Mouse (Mus musculus) liver, embryonic 11.5 days (tissue): ENCODE data around the gene Ncan. TPM values are rescaled to one million over a fixed set of nuclear protein-coding genes. Genes with fewer than 3 reads are reported as not detected.
A peak's percentile ranks its signal among the peaks of the same experiment; 100 is the strongest.

Experiments used
- ATAC-seq: fragments of 200-750 bp; cut with Nextera tagmentation; replicated peaks from 2 replicates; pipeline ENCODE4 v1.8.0; 2017; ENCODE audit warnings: moderate number of reproducible peaks, mild to moderate bottlenecking, moderate TSS enrichment, moderate library complexity; ENCODE audit not compliant: low FRiP score
- DNase-seq: peaks from one replicate; pipeline ENCODE4 v3.0.0-alpha.2; 2017; ENCODE audit warnings: low spot score
- H3K27ac ChIP-seq: fragments of 300-500 bp; sonication (generic); 2 replicates; pipeline ENCODE4 v1.5.1; 2014; ENCODE audit warnings: mild to moderate bottlenecking, low read depth, low read length, control low read depth
- H3K27me3 ChIP-seq: fragments of 300-500 bp; sonication (generic); replicated peaks from 2 replicates; pipeline ENCODE4 v1.6.1; 2014; ENCODE audit warnings: low read length, mixed read lengths; ENCODE audit not compliant: control insufficient read depth, insufficient read depth
- H3K36me3 ChIP-seq: fragments of 300-500 bp; sonication (generic); 2 replicates; pipeline ENCODE4 v1.6.1; 2014; ENCODE audit warnings: mild to moderate bottlenecking, low read length, moderate library complexity, mixed read lengths; ENCODE audit not compliant: control insufficient read depth, insufficient read depth
- H3K4me1 ChIP-seq: fragments of 300-500 bp; sonication (generic); replicated peaks from 2 replicates; pipeline ENCODE4 v1.6.1; 2014; ENCODE audit warnings: low read length, mixed read lengths; ENCODE audit not compliant: control insufficient read depth, insufficient read depth
- H3K4me2 ChIP-seq: fragments of 300-500 bp; sonication (generic); 2 replicates; pipeline ENCODE4 v1.6.1; 2014; ENCODE audit warnings: mild to moderate bottlenecking, control low read depth, moderate library complexity
- H3K4me3 ChIP-seq: fragments of 300-500 bp; sonication (generic); 2 replicates; pipeline ENCODE4 v1.5.1; 2014; ENCODE audit warnings: low read depth, low read length, control low read depth
- H3K9ac ChIP-seq: fragments of 300-500 bp; sonication (generic); 2 replicates; pipeline ENCODE4 v1.6.1; 2014; ENCODE audit warnings: low read depth, low read length, control low read depth
- H3K9me3 ChIP-seq: fragments of 300-500 bp; sonication (generic); 2 replicates; pipeline ENCODE4 v1.6.1; 2016; ENCODE audit warnings: low read length, inconsistent platforms, mixed read lengths; ENCODE audit not compliant: control insufficient read depth
- WGBS: fragments of 180-500 bp; shearing (Covaris S2); extraction: QIAGEN DNeasy Blood & Tissue Kit; methylation state at CpG from one replicate; pipeline ENCODE4 v1.1.7; 2014; 5-methylcytosine and 5-hydroxymethylcytosine counted together
- polyA plus RNA-seq: library from polyadenylated mRNA; unstranded; fragments of >200 nt; fragmentation: Nextera tagmentation; extraction: Ambion mirVana; gene quantifications from 2 replicates; pipeline ENCODE4 v1.2.1, GENCODE M21; 2014

Gene Ncan
- polyA plus RNA-seq, 1 experiment from 2014 or later = 0.15 TPM

DNA sequence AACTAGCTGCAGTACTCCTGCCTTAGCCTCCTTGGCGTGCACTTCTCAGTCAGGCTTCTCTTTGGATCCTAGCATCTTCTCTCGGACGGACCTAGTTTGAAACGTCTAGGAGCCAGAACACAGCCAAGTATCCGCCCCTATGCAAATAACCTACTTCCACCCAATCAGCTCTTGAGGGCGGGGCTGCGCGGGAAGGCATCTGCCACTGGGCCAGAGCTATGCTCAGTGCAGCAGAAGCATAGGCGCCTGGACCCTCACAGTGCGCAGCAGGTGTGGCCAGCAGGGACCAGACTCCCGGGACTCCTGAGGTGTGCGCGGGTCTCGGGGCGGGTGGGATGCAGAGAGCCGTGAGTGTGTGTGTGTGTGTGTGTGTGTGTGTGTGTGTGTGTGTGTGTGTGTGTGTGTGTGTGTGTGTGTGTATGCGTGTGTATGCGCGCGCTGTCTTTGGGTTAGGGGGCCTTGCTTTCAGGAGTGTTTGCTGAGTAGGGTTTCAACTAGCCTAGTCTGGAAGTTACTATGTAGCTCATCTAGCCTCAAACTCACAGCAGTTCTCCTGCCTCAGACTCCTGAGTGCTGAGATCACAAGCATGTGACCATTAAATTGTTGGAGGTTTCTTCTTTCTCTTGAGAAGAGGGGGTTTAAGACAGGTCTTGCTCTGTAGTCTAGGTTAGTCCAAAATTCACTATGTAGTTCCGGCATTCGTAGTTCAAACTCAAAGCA, 32.0 kb upstream of the Ncan start:
- DNase-seq (peak; percentile 71), ATAC-seq (peak; percentile 96)
- Histone ChIP-seq H3K36me3 (no peaks in the 10 kb centered on the region), H3K27me3 (peaks cover 16% of the 10 kb centered on the region; the same call in 1 of the 2 replicates), H3K4me2 (peak overlapping the region; percentile 55), H3K9ac (no peak overlapping the region), H3K4me3 (0 out of 2 replicates have a peak overlapping the region, but pooled peaks have one; percentile 9), H3K4me1 (peaks cover 4% of the 10 kb centered on the region), H3K9me3 (no peaks in the 10 kb centered on the region), H3K27ac (no peak overlapping the region)
- WGBS = 16% methylated on average over 22 of the region's 22 CpGs

DNA sequence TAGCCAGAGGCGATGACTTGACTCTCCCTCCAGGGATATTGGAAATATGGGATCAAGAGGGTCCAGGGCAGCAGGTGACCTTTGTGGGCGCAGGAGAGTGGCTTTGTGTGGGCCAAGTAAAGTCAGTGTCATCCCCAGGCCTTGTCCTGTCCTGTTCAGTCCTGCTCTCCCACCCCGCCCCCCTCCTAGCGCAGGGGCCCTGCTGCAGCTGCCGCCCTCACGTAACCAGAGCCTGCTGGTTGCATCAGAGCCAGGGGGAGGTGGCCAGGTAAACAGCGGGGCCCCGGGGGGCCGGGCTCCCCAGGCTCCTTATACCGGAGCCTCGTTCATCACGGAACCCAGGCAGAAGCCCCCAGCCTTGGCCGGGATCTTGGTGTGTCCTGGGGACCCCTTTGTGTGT, 29.5 kb upstream of the Ncan start:
- WGBS = 24% methylated on average over 13 of the region's 13 CpGs
- peak; percentile 53 for DNase-seq

DNA sequence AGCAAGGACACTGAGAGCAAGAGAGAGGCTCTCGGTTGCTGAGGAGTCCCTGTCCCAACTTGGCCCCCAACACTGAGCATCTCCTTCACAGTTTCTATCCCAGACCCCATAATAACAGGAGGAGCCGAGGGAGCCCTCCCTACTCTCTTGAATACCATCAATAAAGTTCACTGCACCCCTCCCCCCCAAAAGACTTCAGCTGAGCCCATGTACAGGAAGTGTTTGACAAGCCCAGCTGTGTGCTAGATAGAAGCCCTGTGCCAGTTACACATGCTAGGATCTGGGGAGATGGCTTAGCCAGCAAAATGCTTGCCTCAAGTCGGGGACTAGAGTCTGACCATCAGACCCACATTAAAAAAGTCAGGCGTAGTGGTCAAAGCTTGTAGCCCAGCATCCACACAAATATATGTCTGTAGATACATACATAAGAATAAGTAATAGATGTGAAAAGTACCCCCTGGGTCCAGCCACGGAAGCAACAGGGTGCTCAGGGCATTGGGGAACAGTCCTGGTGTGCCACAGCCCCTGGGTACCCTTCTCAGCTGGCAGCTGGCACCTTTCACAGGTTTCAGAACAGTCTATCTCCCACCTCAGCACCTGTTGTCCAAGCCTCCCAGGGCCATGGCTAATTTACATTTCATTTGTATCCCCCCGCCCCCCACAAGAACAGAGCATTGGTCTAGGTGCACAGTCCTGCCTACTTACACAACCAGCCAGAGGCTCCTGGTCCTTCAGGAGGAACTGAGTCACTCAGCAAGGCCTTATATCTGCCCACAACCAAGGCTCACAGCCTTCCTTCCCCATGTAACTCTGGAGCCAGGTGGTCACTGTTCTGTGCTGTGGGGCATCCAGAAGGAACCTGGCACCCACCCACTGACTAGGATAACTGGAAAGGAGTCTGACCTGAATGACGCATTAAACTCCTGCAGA, 27.3 kb upstream of the Ncan start:
- H3K9ac ChIP-seq = no peak overlapping the region
- no peaks in the 10 kb centered on the region for H3K9me3 ChIP-seq
- H3K27ac ChIP-seq = no peak overlapping the region
- no peak overlapping the region for H3K4me2 ChIP-seq
- H3K27me3 ChIP-seq = peaks cover 5% of the 10 kb centered on the region; the same call in 1 of the 2 replicates
- no peak overlapping the region for H3K4me3 ChIP-seq
- WGBS = 73% methylated on average over 7 of the region's 7 CpGs
- H3K4me1 ChIP-seq = peaks cover 3% of the 10 kb centered on the region; the same call in 1 of the 2 replicates
- peaks cover 12% of the 10 kb centered on the region for H3K36me3 ChIP-seq
- no peak for ATAC-seq
- DNase-seq = no peak

More for the DNA sequence above, 29.5 kb upstream of the Ncan start:
- no peak overlapping the region for H3K4me3 ChIP-seq
- no peaks in the 10 kb centered on the region for H3K9me3 ChIP-seq
- H3K36me3 ChIP-seq = peaks cover 6% of the 10 kb centered on the region; the same call in 1 of the 2 replicates
- H3K9ac ChIP-seq = no peak overlapping the region
- no peak for ATAC-seq
- H3K27ac ChIP-seq = no peak overlapping the region
- H3K4me2 ChIP-seq = peak overlapping the region; percentile 18
- H3K27me3 ChIP-seq = peaks cover 11% of the 10 kb centered on the region; the same call in 1 of the 2 replicates
- H3K4me1 ChIP-seq = peaks cover 3% of the 10 kb centered on the region; the same call in 1 of the 2 replicates

DNA sequence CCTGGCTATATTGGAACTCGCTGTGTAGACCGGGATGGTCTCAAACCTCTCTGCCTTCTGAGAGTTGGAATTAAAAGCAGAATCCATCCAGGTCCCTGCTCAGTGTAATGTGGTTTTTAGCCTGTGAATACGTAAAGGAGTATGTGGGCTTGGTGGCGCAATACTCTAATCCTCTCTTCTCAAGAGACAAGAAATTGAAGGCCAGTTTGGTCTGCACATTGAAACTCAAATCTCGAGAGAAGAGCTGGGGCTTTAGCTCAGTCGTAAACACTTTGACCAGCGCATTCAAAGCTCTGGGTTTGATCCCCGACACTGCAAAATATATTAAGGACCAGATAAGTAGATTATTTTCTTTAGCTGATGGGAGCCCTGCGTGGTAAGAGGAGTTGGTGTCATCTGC, 19.3 kb upstream of the Ncan start:
- DNase-seq (no peak), ATAC-seq (no peak; the same call in 1 of the 2 replicates)
- peak overlapping the region; percentile 68 for H3K9ac ChIP-seq
- peak overlapping the region; percentile 83 for H3K4me2 ChIP-seq
- 9% methylated on average over 9 of the region's 9 CpGs for WGBS
- peak overlapping the region; percentile 88 for H3K4me3 ChIP-seq
- peaks cover 15% of the 10 kb centered on the region for H3K36me3 ChIP-seq
- no peaks in the 10 kb centered on the region for H3K27me3 ChIP-seq
- H3K4me1 ChIP-seq = peaks cover 13% of the 10 kb centered on the region
- H3K9me3 ChIP-seq = no peaks in the 10 kb centered on the region
- H3K27ac ChIP-seq = peak overlapping the region; percentile 79

DNA sequence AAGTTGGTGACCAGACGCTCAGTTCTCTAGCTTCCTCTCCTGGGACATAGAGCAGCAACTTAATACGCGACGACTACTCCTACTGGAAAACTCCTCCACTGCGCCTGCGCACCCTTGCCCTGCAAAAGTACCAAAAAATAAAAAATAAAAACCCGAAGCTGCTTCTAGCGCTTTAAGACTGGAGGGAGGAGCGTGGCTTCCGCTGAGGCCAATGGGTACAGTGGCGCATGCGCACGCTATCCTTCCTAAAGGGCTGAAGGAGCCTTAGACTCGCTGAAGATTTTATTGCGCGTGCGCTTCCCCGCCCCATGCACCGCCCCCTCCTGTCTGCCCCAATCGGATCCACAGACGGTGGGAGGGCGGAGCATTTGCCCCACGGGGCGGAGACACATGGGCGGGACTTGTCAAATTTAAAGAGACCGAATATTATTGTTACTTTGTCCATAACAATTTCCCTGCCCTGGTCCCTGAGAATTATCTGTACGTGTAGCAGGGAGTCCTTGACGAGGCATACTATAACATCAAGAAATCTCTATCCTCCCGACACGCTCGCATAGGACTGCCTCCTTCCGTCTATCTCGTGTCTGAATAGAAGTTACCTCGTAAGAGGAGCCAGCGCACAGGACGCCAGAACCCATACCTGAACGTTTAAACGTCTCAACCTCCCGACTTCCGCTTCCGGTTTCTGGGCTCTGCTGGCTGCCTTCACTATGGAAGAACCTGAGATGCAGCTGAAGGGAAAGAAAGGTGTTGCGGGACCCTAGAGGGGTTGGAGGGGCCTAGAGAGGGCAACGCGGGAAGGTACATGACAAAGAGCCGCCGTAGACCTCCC, 18.6 kb upstream of the Ncan start, which contains the start of the genes Rfxank, Borcs8 and Mef2b:
Gene Rfxank, minus strand, starts transcription at position 129 of the 832 bp plus-strand sequence.
Gene Borcs8, plus strand, starts transcription at position 474 of the 832 bp plus-strand sequence.
Gene Mef2b, plus strand, starts transcription at position 686 of the 832 bp plus-strand sequence.
- peak; percentile 96 for ATAC-seq

DNA sequence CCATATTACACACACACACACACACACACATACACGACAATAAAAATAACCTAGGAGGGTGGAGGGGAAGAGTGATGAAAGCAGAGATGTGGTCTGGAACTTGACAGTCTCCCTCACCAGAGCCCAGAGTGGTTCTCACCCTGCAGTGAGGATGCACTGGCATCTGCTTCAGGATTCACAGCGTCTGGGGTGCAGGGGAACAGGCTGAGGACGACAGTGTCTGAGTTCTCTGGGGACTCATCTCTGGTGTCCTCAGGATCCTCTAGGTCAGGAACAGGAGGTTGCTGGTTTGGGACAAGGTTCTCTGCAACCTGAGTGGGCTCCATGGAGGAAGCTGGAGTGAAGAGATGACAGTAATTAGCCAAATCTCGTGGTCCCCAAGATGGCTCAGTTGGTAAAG, 17.2 kb upstream of the Ncan start:
- Histone ChIP-seq H3K27ac (no peak overlapping the region), H3K4me1 (peaks cover 16% of the 10 kb centered on the region), H3K9ac (peak overlapping the region; percentile 65; the same call in 1 of the 2 replicates), H3K36me3 (peaks cover 16% of the 10 kb centered on the region), H3K4me2 (peak overlapping the region; percentile 76), H3K9me3 (no peaks in the 10 kb centered on the region), H3K4me3 (peak overlapping the region; percentile 88), H3K27me3 (no peaks in the 10 kb centered on the region)
- WGBS = 80% methylated on average over 4 of the region's 4 CpGs
- ATAC-seq (no peak), DNase-seq (no peak)

More for the DNA sequence above, 18.6 kb upstream of the Ncan start, which contains the start of the genes Rfxank, Borcs8 and Mef2b:
- Histone ChIP-seq H3K9ac (peak within 1 kb of the TSS; percentile 68), H3K4me1 (peaks cover 13% of the 10 kb centered on the region), H3K4me2 (peak within 1 kb of the TSS; percentile 83), H3K27me3 (no peaks in the 10 kb centered on the region), H3K36me3 (peaks cover 12% of the 10 kb centered on the region; the same call in 1 of the 2 replicates), H3K27ac (peak within 1 kb of the TSS; percentile 79), H3K4me3 (peak within 1 kb of the TSS; percentile 88), H3K9me3 (no peaks in the 10 kb centered on the region)
- WGBS = under 1% methylated on average over 46 of the region's 46 CpGs
- DNase-seq = peak; percentile 97

DNA sequence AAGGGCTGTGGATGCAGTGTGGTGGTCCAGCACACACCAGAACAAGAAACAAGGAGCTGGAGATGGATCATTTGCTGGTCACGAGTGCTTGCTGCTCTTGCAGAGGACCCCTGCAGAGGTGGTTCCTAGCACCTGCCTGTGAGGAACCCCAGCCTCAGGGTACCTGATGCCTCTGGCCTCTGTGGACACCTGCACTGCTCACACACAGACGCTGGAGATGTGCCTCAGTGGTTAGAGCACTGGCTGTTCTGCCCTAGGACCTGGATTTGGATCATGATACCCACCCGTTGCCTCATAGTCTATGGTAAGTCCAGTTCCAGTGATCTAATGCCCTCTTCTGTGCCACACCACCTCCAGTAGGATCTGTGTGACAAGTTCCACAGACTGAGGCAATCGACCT, 15.9 kb upstream of the Ncan start:
- Histone ChIP-seq H3K4me3 (no peak overlapping the region), H3K9me3 (no peaks in the 10 kb centered on the region), H3K27me3 (no peaks in the 10 kb centered on the region), H3K27ac (no peak overlapping the region), H3K4me1 (peaks cover 28% of the 10 kb centered on the region), H3K4me2 (no peak overlapping the region), H3K36me3 (peaks cover 13% of the 10 kb centered on the region; the same call in 1 of the 2 replicates), H3K9ac (no peak overlapping the region)
- ATAC-seq (no peak), DNase-seq (no peak)
- WGBS = 77% methylated on average over 4 of the region's 4 CpGs
